Mouse (Mus musculus): ENCODE measurements around the gene Gm21411. TPM values are rescaled to one million over a fixed set of nuclear protein-coding genes. Genes with fewer than 3 reads are reported as not detected.
"Not testable (repeated sequence)": the region's sequence is repeated elsewhere in the genome, so short reads cannot be mapped to it uniquely, and the experiment has no call there.

Gm21411 gene
- not detected in 2 replicates for polyA plus RNA-seq (2014; fragmentation: Nextera tagmentation; extraction: Ambion mirVana)

DNA sequence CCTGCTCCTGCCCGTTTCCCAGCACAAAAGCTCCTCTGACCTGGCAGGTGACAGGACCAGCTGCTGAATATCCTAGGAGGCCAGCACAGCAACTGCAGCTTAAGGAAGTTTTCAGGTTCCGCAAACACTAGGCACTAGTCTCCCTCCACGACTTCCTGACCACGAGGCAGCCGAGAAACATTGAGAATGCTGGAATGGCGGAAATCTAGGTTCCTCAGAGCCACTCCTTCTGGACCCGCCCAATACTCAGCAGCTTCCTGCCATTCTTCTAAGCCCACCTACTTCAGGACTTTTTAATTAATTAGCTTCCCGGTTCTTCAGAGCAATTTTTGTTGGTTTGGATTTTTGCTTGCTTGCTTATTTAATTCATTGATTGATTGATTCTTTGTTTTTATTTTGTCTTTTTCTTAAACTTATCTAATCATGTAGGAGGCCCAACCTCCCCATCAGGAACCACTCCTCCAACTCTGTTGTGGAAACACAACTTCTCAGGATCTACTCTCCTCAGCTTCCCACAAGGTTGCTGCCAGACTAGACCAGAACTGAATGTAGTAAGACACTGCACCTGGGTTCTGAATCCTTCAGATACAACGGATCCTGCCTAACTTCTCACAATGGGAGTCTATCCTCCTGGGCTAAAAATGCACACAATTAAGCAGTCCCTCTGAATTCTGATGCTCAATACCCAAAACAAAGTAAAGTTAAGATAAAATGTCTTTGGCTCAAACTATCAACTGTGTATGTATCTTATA is at the start of gene Gm21411:
Gene Gm21411 (minus strand): TSS at position 205 of the 752 bp plus-strand sequence.
- H3K36me3 ChIP-seq (ENCODE audit: control insufficient read depth, insufficient read depth, low read length); H3K9ac ChIP-seq (ENCODE audit: low read depth, low read length); H3K27me3 ChIP-seq (ENCODE audit: control insufficient read depth, insufficient read depth, low read length); H3K4me1 ChIP-seq (ENCODE audit: control insufficient read depth, insufficient read depth, low read length); ATAC-seq (replicated peaks; ENCODE audit: insufficient number of reproducible peaks, low FRiP score, low TSS enrichment); H3K4me3 ChIP-seq (ENCODE audit: low read depth, low read length); H3K27ac ChIP-seq (ENCODE audit: low read depth, low read length); H3K9me3 ChIP-seq (replicated peaks; ENCODE audit: control insufficient read depth, low read length); H3K4me2 ChIP-seq: not testable (repeated sequence)
- WGBS (ENCODE audit: insufficient replicate concordance): 57% methylated on average over 9 of the region's 9 CpGs

DNA sequence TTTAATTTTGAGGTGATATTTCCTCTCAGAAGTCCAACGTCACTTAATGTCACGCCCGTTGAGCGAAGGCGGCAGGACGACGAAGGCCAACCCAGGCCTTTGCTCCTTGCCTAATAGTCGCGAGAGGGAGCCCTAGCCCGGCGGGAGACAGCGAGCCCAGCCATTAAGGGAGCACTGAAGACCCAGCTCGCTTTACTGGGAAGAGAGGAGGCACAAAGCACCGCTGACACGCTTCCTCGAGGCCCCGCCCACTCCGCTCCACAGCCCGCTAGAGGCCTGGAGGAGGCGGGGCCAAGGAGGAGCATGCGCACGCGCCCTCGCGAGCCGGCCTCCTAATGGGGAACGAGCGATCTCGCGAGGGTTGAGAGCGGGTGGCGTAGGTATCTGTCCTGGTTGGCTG is 32.3 kb upstream of the Gm21411 start:
- WGBS (ENCODE audit: insufficient replicate concordance): 50% methylated on average over 32 of the region's 32 CpGs
- H3K27me3 ChIP-seq (ENCODE audit: control insufficient read depth, insufficient read depth, low read length); H3K9me3 ChIP-seq (replicated peaks; ENCODE audit: control insufficient read depth, low read length); H3K36me3 ChIP-seq (ENCODE audit: control insufficient read depth, insufficient read depth, low read length); H3K27ac ChIP-seq (ENCODE audit: low read depth, low read length); H3K9ac ChIP-seq (ENCODE audit: low read depth, low read length); H3K4me3 ChIP-seq (ENCODE audit: low read depth, low read length); H3K4me1 ChIP-seq (ENCODE audit: control insufficient read depth, insufficient read depth, low read length); H3K4me2 ChIP-seq; ATAC-seq (replicated peaks; ENCODE audit: insufficient number of reproducible peaks, low FRiP score, low TSS enrichment): not testable (repeated sequence)

DNA sequence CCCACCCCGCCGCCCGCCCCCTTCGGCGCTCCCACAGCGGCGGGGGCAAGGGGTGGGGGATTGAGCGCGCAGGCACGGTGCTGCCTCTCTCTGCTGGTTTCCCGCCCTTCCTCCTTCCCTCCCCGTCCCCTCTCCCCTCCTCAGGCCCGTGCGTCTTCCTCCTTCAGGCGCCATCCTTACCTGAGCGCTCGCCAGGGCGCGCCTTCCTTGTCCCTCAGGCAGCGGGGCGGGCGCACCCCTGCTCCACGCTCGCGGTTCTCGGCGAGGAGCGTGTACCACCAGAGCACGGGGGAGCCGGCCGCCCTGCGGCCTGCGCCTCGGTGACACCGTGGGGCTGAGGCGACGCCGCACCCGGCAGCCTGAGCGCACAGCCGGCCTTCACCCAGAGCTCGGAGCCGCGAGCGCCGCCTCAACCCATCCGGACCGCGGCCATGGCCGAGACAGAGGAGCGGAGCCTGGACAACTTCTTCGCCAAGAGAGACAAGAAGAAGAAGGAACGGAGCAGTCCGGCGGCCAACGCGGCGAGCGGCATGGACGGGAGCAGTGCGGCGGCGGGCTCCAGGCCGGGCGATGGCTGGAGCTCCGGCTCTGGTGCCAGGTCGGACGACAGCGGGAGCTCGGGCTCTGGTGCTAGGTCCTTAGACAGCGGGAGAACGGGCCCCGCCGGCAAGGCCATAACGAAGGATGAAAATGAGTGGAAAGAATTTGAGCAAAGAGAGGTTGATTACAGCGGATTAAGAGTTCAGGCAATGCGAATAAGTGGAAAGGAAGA is 23.1 kb upstream of the Gm21411 start:
- 7% methylated on average over 69 of the region's 77 CpGs for WGBS (ENCODE audit: insufficient replicate concordance)
- Histone ChIP-seq H3K4me2 (peak overlapping the region; percentile 74), H3K27me3 (ENCODE audit: control insufficient read depth, insufficient read depth, low read length) (peaks cover 5% of the 10 kb centered on the region; the same call in 1 of the 2 replicates), H3K36me3 (ENCODE audit: control insufficient read depth, insufficient read depth, low read length) (no peaks in the 10 kb centered on the region), H3K4me3 (ENCODE audit: low read depth, low read length) (peak overlapping the region; percentile 41), H3K27ac (ENCODE audit: low read depth, low read length) (no peak overlapping the region), H3K9me3 (replicated peaks; ENCODE audit: control insufficient read depth, low read length) (peaks cover 18% of the 10 kb centered on the region), H3K9ac (ENCODE audit: low read depth, low read length) (0 out of 2 replicates have a peak overlapping the region, but pooled peaks have one; percentile 34), H3K4me1 (ENCODE audit: control insufficient read depth, insufficient read depth, low read length) (peaks cover 3% of the 10 kb centered on the region; the same call in 1 of the 2 replicates)
- peak; percentile 59; the same call in 1 of the 2 replicates for ATAC-seq (replicated peaks; ENCODE audit: insufficient number of reproducible peaks, low FRiP score, low TSS enrichment)

DNA sequence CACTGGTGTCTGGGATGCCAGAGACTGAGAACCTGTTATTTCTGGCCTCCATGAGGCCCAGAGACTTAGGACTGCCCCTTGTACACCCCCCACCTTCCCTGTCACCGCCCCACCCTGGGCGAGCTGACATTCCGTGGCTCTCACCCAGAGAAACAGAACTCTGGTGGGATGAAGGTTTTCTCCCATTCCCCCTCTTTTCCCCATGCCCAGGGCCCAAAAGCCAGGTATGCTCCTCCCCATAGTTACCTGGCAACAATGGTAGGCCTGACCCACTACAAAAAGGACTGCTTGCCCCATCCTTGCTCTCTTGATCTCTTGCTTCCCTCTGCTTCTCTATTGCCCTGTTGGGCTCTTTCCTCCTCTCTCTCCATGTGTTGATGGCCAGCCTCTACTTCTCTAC is 5.8 kb upstream of the Gm21411 start:
- WGBS (ENCODE audit: insufficient replicate concordance): 78% methylated on average over 3 of the region's 3 CpGs
- Histone ChIP-seq H3K9ac (ENCODE audit: low read depth, low read length) (no peak overlapping the region), H3K9me3 (replicated peaks; ENCODE audit: control insufficient read depth, low read length) (peaks cover 5% of the 10 kb centered on the region; the same call in 1 of the 2 replicates), H3K27me3 (ENCODE audit: control insufficient read depth, insufficient read depth, low read length) (no peaks in the 10 kb centered on the region), H3K36me3 (ENCODE audit: control insufficient read depth, insufficient read depth, low read length) (no peaks in the 10 kb centered on the region), H3K4me2 (no peak overlapping the region), H3K4me3 (ENCODE audit: low read depth, low read length) (no peak overlapping the region), H3K27ac (ENCODE audit: low read depth, low read length) (no peak overlapping the region), H3K4me1 (ENCODE audit: control insufficient read depth, insufficient read depth, low read length) (no peaks in the 10 kb centered on the region)
- no peak for ATAC-seq (replicated peaks; ENCODE audit: insufficient number of reproducible peaks, low FRiP score, low TSS enrichment)

DNA sequence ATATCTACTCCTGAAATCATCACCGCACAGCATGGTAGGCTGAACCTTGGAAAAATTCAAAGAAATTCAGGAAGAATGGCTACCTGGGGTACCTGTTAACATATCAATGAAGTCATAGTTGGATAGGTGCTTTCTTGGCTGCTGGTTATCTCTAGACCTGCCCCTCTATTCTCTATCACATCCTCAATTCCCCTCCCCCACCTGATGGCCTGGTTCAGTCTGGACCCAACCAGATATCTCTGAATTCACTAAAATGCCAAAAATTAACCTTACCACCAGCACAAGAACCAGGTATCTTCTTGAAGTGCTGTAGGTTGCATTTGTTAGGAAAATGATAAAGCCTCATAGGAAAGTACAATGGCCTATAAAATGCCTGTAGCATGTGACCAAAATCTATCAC is 1.3 kb downstream of the Gm21411 start:
- H3K27me3 ChIP-seq (ENCODE audit: control insufficient read depth, insufficient read depth, low read length); H3K4me1 ChIP-seq (ENCODE audit: control insufficient read depth, insufficient read depth, low read length); H3K4me2 ChIP-seq; H3K27ac ChIP-seq (ENCODE audit: low read depth, low read length); H3K36me3 ChIP-seq (ENCODE audit: control insufficient read depth, insufficient read depth, low read length); H3K4me3 ChIP-seq (ENCODE audit: low read depth, low read length); ATAC-seq (replicated peaks; ENCODE audit: insufficient number of reproducible peaks, low FRiP score, low TSS enrichment); H3K9me3 ChIP-seq (replicated peaks; ENCODE audit: control insufficient read depth, low read length); H3K9ac ChIP-seq (ENCODE audit: low read depth, low read length): not testable (repeated sequence)
- 96% methylated on average over 1 of the region's 1 CpGs for WGBS (ENCODE audit: insufficient replicate concordance)

DNA sequence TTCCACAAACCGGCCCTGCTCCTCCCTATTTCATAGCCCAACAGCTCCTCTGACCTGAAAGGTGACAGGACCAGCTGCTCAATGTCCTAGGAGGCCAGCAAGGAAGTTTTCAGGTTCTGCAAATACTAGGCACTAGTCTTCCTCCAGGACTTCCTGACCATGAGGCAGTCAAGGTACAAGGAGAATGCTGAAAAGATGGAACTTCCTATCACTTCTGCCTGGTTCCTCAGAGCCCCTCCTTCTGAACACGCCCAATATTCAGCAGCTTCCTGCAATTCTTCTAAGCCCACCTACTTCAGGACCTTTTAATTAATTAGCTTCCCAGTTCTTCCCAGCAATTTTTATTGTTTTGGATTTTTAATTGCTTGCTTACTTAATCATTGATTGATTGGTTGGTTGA is 4.6 kb downstream of the Gm21411 start:
- H3K4me2 ChIP-seq; H3K9me3 ChIP-seq (replicated peaks; ENCODE audit: control insufficient read depth, low read length); H3K9ac ChIP-seq (ENCODE audit: low read depth, low read length); H3K4me3 ChIP-seq (ENCODE audit: low read depth, low read length); H3K27ac ChIP-seq (ENCODE audit: low read depth, low read length); ATAC-seq (replicated peaks; ENCODE audit: insufficient number of reproducible peaks, low FRiP score, low TSS enrichment); H3K27me3 ChIP-seq (ENCODE audit: control insufficient read depth, insufficient read depth, low read length); H3K36me3 ChIP-seq (ENCODE audit: control insufficient read depth, insufficient read depth, low read length); H3K4me1 ChIP-seq (ENCODE audit: control insufficient read depth, insufficient read depth, low read length): not testable (repeated sequence)
- 71% methylated on average over 2 of the region's 2 CpGs for WGBS (ENCODE audit: insufficient replicate concordance)

DNA sequence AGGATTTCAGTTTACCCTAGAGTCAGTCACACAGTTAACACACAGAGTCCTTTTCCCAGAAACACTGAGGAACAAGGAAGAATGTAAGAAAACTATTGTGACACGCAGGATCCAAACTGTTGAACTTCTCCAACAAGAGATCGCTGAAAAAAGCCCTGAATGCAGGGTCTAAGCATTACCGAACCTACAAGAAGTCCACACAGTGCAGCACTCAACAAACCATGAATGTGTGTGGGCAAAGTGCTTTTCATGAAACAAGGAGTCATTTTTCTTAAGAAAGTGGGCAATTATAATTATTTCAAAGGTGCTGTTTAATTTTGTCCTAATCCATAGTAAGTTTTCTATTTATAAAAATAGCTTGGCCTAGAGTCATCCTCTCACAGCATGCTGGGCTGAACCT is 6.3 kb downstream of the Gm21411 start:
- H3K27me3 ChIP-seq (ENCODE audit: control insufficient read depth, insufficient read depth, low read length); H3K4me3 ChIP-seq (ENCODE audit: low read depth, low read length); ATAC-seq (replicated peaks; ENCODE audit: insufficient number of reproducible peaks, low FRiP score, low TSS enrichment); H3K27ac ChIP-seq (ENCODE audit: low read depth, low read length); H3K4me2 ChIP-seq; H3K4me1 ChIP-seq (ENCODE audit: control insufficient read depth, insufficient read depth, low read length); H3K9ac ChIP-seq (ENCODE audit: low read depth, low read length); H3K36me3 ChIP-seq (ENCODE audit: control insufficient read depth, insufficient read depth, low read length); H3K9me3 ChIP-seq (replicated peaks; ENCODE audit: control insufficient read depth, low read length): not testable (repeated sequence)
- 49% methylated on average over 3 of the region's 3 CpGs for WGBS (ENCODE audit: insufficient replicate concordance)

Measured in heart, embryonic 11.5 days (tissue).